Mouse (Mus musculus) ES-E14 (cell line): Measurements from ENCODE around the gene Thrap3. TPM values are rescaled to one million over a fixed set of nuclear protein-coding genes. Genes with fewer than 3 reads are reported as not detected.

Source experiments
- DNase-seq: peaks from one replicate; pipeline ENCODE4 v3.0.0-alpha.2; 2013; ENCODE audit warnings: low read depth, low spot score
- H3K27ac ChIP-seq: 2 replicates; pipeline ENCODE4 v1.5.1; 2012; ENCODE audit warnings: low read depth, mild to moderate bottlenecking, low read length, moderate library complexity, mixed read lengths; ENCODE audit not compliant: poor library complexity, insufficient read depth, severe bottlenecking
- H3K36me3 ChIP-seq: 2 replicates; pipeline ENCODE4 v1.6.1; 2012; ENCODE audit warnings: mild to moderate bottlenecking, low read length, moderate library complexity, mixed read lengths; ENCODE audit not compliant: control insufficient read depth, poor library complexity, insufficient read depth, severe bottlenecking
- H3K4me1 ChIP-seq, 2 experiments: fragments of 150-350 bp in 1 of 2; sonication (generic) in 1 of 2; 2 replicates each; pipeline ENCODE4 v1.6.1; 2012; ENCODE audit warnings: low read length in 2 of 2, mild to moderate bottlenecking in 1 of 2, mixed read lengths in 1 of 2; ENCODE audit not compliant: control insufficient read depth in 2 of 2, insufficient read depth in 2 of 2, poor library complexity in 1 of 2
- H3K4me3 ChIP-seq, 2 experiments: fragments of 150-350 bp in 1 of 2; sonication (generic) in 1 of 2; 2 replicates each; pipeline ENCODE4 v1.5.1; 2012; ENCODE audit warnings: low read length in 2 of 2, low read depth in 1 of 2, mild to moderate bottlenecking in 1 of 2, mixed read lengths in 1 of 2; ENCODE audit not compliant: insufficient read depth in 1 of 2, poor library complexity in 1 of 2, severe bottlenecking in 1 of 2
- H3K9ac ChIP-seq: 2 replicates; pipeline ENCODE4 v1.6.1; 2012; ENCODE audit warnings: low read depth, mild to moderate bottlenecking, low read length, mixed read lengths; ENCODE audit not compliant: poor library complexity, insufficient read depth, severe bottlenecking
- H3K9me3 ChIP-seq: fragments of 150-350 bp; sonication (generic); 2 replicates; pipeline ENCODE4 v1.6.1; 2012; ENCODE audit warnings: low read depth, mild to moderate bottlenecking, low read length; ENCODE audit not compliant: control insufficient read depth, insufficient read depth
- CHD2 ChIP-seq: IDR thresholded peaks from 2 replicates; pipeline ENCODE4 v1.6.1; 2014; ENCODE audit warnings: mild to moderate bottlenecking, low read depth, low read length, inconsistent platforms
- HCFC1 ChIP-seq: IDR thresholded peaks from 2 replicates; pipeline ENCODE4 v1.6.1; 2012; ENCODE audit warnings: low read length, inconsistent platforms, borderline replicate concordance; ENCODE audit not compliant: insufficient read depth
- MAFK ChIP-seq: IDR thresholded peaks from 2 replicates; pipeline ENCODE4 v1.6.1; 2014; ENCODE audit warnings: mild to moderate bottlenecking, low read depth, low read length, inconsistent platforms; ENCODE audit not compliant: insufficient read depth
- ZC3H11A ChIP-seq: IDR thresholded peaks from 2 replicates; pipeline ENCODE4 v1.6.1; 2012; ENCODE audit warnings: low read depth, mild to moderate bottlenecking, inconsistent platforms, low read length, borderline replicate concordance
- ZNF384 ChIP-seq: IDR thresholded peaks from 2 replicates; pipeline ENCODE4 v1.6.1; 2012; ENCODE audit warnings: low read depth, low read length, inconsistent platforms
- in situ Hi-C, 2 experiments: fragments of 600-800 bp; cut with MboI; formaldehyde crosslinking; loops; one replicate each; pipeline ENCODE4 v1.15.1; 2025; ENCODE audit warnings: low sequenced_read_pairs in 2 of 2, inconsistent platforms in 1 of 2; ENCODE audit not compliant: unreplicated experiment in 2 of 2
- total RNA-seq: library from RNA; depleted of rRNA; stranded (reverse); fragments of 300-350 nt; gene quantifications from 2 replicates; pipeline ENCODE4 v1.2.3, GENCODE M21; 2012

Gene Thrap3
- total RNA-seq, 1 experiment: 211 TPM

DNA sequence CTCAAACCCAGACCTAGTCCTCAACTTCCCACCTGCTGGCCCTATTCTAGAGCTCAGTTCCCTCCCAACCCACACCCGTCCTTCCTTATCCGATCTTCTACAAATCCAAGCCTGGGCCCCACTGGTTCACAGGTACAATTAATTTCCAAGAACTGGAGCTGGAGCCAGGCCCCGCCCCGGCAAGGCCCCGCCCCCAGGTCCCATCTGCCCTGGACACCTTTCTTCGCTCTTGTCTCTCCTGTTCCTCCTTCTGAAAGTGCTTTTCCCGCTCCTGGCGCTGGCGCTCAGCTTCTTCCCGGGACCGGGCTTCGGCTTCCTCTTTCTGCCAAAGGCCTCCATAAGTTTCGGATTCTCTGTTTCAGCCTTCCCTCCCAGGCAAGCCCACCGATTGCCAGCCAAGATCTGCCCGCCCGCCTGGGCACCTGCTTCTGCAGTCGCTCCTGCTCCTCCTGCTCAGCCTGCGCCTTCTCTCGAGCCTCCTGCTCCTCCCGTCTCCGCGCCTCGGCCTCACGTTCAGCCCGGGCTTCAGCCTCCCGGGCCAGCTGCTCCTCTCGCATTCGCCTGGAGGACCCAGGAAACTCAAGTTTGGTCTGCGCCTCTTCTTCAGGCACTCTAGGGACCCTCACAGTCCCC is 31.2 kb upstream of the Thrap3 start:
- in situ Hi-C loops: no loop called here
- Histone ChIP-seq H3K27ac (no peak overlapping the region), H3K9me3 (no peaks in the 10 kb centered on the region), H3K36me3 (peaks cover 36% of the 10 kb centered on the region), H3K9ac (peak overlapping the region; percentile 60), H3K4me3 (peak overlapping the region; percentile 59 to 80), H3K4me1 (peaks cover 0 to 26% of the 10 kb centered on the region in 2 experiments; a peak in 3 of 4 replicates)
- DNase-seq: no peak
- TF ChIP-seq ZNF384 (no peak), HCFC1 (no peak), CHD2 (no peak), MAFK (no peak), ZC3H11A (no peak)

DNA sequence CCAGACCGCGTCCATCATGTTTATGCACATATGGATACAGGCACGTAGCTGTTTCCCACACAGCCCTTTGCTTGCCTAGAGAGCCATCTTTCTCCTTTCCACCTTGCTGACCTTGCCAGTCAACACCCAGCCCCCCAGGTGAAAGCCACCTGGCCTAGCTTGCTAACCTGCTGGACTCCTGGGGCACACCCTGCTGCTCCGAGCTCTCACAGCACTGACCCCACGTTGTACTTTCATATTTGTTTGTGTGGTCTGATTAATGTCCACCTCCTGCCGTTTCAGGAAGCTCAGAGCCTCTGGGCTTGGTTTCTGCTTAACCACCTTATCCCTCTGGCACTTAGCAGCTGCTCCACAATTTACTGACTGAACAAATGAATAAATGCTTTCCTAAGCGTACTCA is 27.3 kb upstream of the Thrap3 start:
- no peak for DNase-seq
- H3K4me3 ChIP-seq: no peak overlapping the region
- H3K36me3 ChIP-seq: peaks cover 26% of the 10 kb centered on the region
- H3K9ac ChIP-seq: no peak overlapping the region
- H3K4me1 ChIP-seq: peaks cover 0 to 19% of the 10 kb centered on the region in 2 experiments; a peak in 3 of 4 replicates
- no peaks in the 10 kb centered on the region for H3K9me3 ChIP-seq
- in situ Hi-C loops: loop anchor here in 1 of 2 experiments (10.0 kb wide), 1 partner anchor 75 kb away; no protein-coding TSS in a partner anchor
- no peak for TF ChIP-seq HCFC1
- TF ChIP-seq ZNF384: no peak
- TF ChIP-seq ZC3H11A: no peak
- no peak for TF ChIP-seq MAFK
- TF ChIP-seq CHD2: no peak
- no peak overlapping the region for H3K27ac ChIP-seq

DNA sequence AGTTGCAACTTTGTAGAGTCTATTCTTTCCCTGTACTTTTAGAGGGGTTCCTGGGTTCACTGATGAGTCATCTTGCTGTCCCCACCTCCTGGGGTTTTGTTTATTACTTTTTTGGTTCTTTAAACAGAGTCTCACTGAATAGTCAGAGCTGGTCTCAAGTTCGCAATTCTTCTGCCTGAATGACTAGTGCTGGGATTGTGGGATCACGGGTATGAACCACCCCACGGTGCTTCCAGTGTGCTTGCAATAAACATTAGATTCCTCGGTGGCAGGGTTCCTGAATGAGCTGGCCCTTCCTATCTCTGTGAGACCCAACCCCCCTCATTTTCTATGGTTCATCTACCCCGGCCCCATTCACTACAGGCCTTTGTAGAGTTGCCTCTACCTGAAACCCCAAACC is 25.6 kb upstream of the Thrap3 start:
- in situ Hi-C loops: loop anchor here in 1 of 2 experiments (10.0 kb wide), 1 partner anchor 77 kb away; no protein-coding TSS in a partner anchor
- no peak overlapping the region for H3K27ac ChIP-seq
- TF ChIP-seq MAFK: no peak
- no peak for TF ChIP-seq CHD2
- TF ChIP-seq ZC3H11A: no peak
- no peak for TF ChIP-seq HCFC1
- TF ChIP-seq ZNF384: no peak
- peaks cover 18% of the 10 kb centered on the region for H3K36me3 ChIP-seq
- H3K9ac ChIP-seq: no peak overlapping the region
- peaks cover 0 to 11% of the 10 kb centered on the region in 2 experiments; a peak in 3 of 4 replicates for H3K4me1 ChIP-seq
- H3K4me3 ChIP-seq: no peak overlapping the region
- DNase-seq: no peak
- no peaks in the 10 kb centered on the region for H3K9me3 ChIP-seq

DNA sequence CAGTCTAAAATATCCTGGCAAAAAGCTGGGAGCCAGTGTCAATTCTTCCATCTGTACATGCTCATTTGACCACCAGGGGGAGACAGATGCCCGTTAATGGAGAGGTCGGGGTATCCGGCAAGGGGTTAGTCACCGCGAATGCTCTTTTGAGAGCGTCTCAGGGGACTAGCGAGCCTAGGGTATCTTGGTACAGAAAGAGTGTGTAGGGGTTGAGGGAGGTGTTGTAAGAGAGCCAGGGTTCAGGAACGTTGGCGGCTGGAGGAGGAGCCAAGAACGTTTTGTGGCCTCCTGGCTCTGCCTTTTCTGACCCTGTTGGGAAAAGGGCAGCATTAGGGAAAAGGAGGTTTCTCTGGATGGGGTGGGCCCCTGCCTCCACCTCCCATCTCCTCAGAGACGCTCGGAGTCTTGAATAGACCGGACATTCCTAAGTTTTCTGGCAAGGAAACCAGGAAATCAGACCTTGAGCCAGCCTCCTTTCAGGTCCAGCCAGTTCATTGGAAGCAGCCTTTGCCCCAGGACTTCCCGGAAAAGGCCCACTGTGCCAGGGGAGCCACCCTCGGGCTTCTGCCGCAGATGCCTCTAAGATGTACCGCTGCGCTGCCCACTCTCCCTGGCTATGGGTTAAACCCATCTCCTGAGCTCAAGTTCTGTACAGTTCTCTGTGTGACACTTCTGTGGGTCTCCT is 24.7 kb upstream of the Thrap3 start:
- Histone ChIP-seq H3K9ac (peak overlapping the region; percentile 2), H3K9me3 (no peaks in the 10 kb centered on the region), H3K4me3 (peak overlapping the region in 1 of 2 experiments; percentile 45; a peak in 2 of 4 replicates), H3K27ac (no peak overlapping the region), H3K4me1 (peaks cover 0 to 9% of the 10 kb centered on the region in 2 experiments; a peak in 3 of 4 replicates), H3K36me3 (peaks cover 8% of the 10 kb centered on the region; the same call in 1 of the 2 replicates)
- peak; percentile 88 for DNase-seq
- in situ Hi-C loops: loop anchor here in 1 of 2 experiments (10.0 kb wide), 1 partner anchor 78 kb away; no protein-coding TSS in a partner anchor
- TF ChIP-seq CHD2 (no peak), ZNF384 (0 out of 2 replicates have a peak, but pooled peaks have one; percentile 24), MAFK (no peak), ZC3H11A (peak; percentile 97), HCFC1 (peak; percentile 33; the same call in 1 of the 2 replicates)
